Mouse (Mus musculus) stomach, embryonic 16.5 days (tissue): ENCODE results near the gene Immt. TPM values are rescaled to one million over a fixed set of nuclear protein-coding genes. Genes with fewer than 3 reads are reported as not detected.
"Not testable (repeated sequence)": the region's sequence is repeated elsewhere in the genome, so short reads cannot be mapped to it uniquely, and the experiment has no call there.

Source experiments
- ATAC-seq: fragments of 200-750 bp; cut with Nextera tagmentation; 2 replicates; pipeline ENCODE4 v1.8.0; 2017; ENCODE audit warnings: moderate number of reproducible peaks, moderate TSS enrichment; ENCODE audit not compliant: insufficient read depth, low FRiP score
- H3K27ac ChIP-seq: fragments of 300-500 bp; sonication (generic); 2 replicates; pipeline ENCODE4 v1.5.1; 2014; ENCODE audit warnings: low read length
- H3K27me3 ChIP-seq: fragments of 300-500 bp; sonication (generic); 2 replicates; pipeline ENCODE4 v1.6.1; 2014; ENCODE audit warnings: low read length, control low read depth, mixed read lengths; ENCODE audit not compliant: control insufficient read depth, insufficient read depth
- H3K36me3 ChIP-seq: fragments of 300-500 bp; sonication (generic); 2 replicates; pipeline ENCODE4 v1.6.1; 2014; ENCODE audit warnings: low read length; ENCODE audit not compliant: control insufficient read depth, insufficient read depth
- H3K4me1 ChIP-seq: fragments of 300-500 bp; sonication (generic); 2 replicates; pipeline ENCODE4 v1.6.1; 2014; ENCODE audit warnings: low read length, control low read depth, mixed read lengths; ENCODE audit not compliant: control insufficient read depth, insufficient read depth
- H3K4me2 ChIP-seq: fragments of 300-500 bp; sonication (generic); 2 replicates; pipeline ENCODE4 v1.6.1; 2014; ENCODE audit warnings: low read depth, low read length, mixed read lengths
- H3K4me3 ChIP-seq: fragments of 300-500 bp; sonication (generic); replicated peaks from 2 replicates; pipeline ENCODE4 v1.5.1; 2014; ENCODE audit warnings: mild to moderate bottlenecking, low read length
- H3K9ac ChIP-seq: fragments of 300-500 bp; sonication (generic); 2 replicates; pipeline ENCODE4 v1.6.1; 2014; ENCODE audit warnings: low read length
- H3K9me3 ChIP-seq: fragments of 300-500 bp; sonication (generic); replicated peaks from 2 replicates; pipeline ENCODE4 v1.6.1; 2016; ENCODE audit warnings: low read length, control low read depth; ENCODE audit not compliant: control insufficient read depth
- WGBS: fragments of 180-500 bp; shearing (Covaris S2); extraction: QIAGEN DNeasy Blood & Tissue Kit; methylation state at CpG from one replicate; pipeline ENCODE4 v1.1.7; 2014; 5-methylcytosine and 5-hydroxymethylcytosine counted together
- polyA plus RNA-seq: library from polyadenylated mRNA; unstranded; fragments of >200 nt; fragmentation: Nextera tagmentation; extraction: Ambion mirVana; gene quantifications from 2 replicates; pipeline ENCODE4 v1.2.1, GENCODE M21; 2015

Immt gene
- polyA plus RNA-seq, 1 experiment from 2014 or later, result 185 TPM

- 82% methylated on average over 9 of the region's 9 CpGs for WGBS
These were observed 1.4 kb upstream of the Immt start for GRCm38 (mm10) chr6:71829768-71830167.

DNA sequence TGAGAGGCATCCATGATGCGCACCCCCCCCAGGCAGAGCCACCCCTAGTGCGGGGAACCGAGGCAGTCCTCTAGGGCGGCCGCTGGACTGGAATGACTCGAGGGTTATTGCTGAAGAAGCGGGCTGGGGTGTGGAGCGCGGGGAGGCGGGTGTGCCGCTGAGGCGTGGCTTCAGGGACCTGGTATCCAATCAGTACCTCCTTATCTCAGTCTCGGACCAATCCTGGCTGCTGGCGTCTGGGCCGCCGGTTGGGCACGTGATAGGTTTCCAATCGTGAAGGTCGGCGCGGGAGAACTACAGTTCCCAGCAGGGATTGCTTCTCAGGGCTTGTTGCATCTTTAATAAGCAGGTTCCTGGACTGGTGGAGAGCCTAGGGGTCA is 440 bp downstream of the Immt start:
- no peaks in the 10 kb centered on the region for H3K27me3 ChIP-seq
- peak overlapping the region; percentile 99 for H3K4me3 ChIP-seq
- peaks cover 9% of the 10 kb centered on the region; the same call in 1 of the 2 replicates for H3K36me3 ChIP-seq
- peak overlapping the region; percentile 67 for H3K4me2 ChIP-seq
- H3K9ac ChIP-seq, result peak overlapping the region; percentile 97
- ATAC-seq, result peak; percentile 99
- WGBS, result 1% methylated on average over 21 of the region's 21 CpGs
- peaks cover 10% of the 10 kb centered on the region for H3K4me1 ChIP-seq
- no peaks in the 10 kb centered on the region for H3K9me3 ChIP-seq
- peak overlapping the region; percentile 97 for H3K27ac ChIP-seq

More at GRCm38 (mm10) chr6:71829768-71830167, 1.4 kb upstream of the Immt start:
- Histone ChIP-seq H3K4me3 (no peak overlapping the region), H3K9ac (no peak overlapping the region), H3K4me1 (peaks cover 10% of the 10 kb centered on the region), H3K27me3 (no peaks in the 10 kb centered on the region), H3K27ac (no peak overlapping the region), H3K4me2 (peak overlapping the region; percentile 51; the same call in 1 of the 2 replicates), H3K36me3 (0 out of 2 replicates have a peak, but pooled peaks cover 4% of the 10 kb centered on the region), H3K9me3 (no peaks in the 10 kb centered on the region)
- ATAC-seq, result no peak

GRCm38 (mm10) chr6:71836811-71837210 is 5.7 kb downstream of the Immt start:
- no peaks in the 10 kb centered on the region for H3K27me3 ChIP-seq
- WGBS, result 72% methylated on average over 2 of the region's 2 CpGs
- no peak overlapping the region for H3K4me3 ChIP-seq
- no peak overlapping the region for H3K9ac ChIP-seq
- ATAC-seq, result no peak
- H3K27ac ChIP-seq, result no peak overlapping the region
- peaks cover 14% of the 10 kb centered on the region for H3K4me1 ChIP-seq
- H3K9me3 ChIP-seq, result no peaks in the 10 kb centered on the region
- no peak overlapping the region for H3K4me2 ChIP-seq
- H3K36me3 ChIP-seq, result peaks cover 9% of the 10 kb centered on the region; the same call in 1 of the 2 replicates

DNA sequence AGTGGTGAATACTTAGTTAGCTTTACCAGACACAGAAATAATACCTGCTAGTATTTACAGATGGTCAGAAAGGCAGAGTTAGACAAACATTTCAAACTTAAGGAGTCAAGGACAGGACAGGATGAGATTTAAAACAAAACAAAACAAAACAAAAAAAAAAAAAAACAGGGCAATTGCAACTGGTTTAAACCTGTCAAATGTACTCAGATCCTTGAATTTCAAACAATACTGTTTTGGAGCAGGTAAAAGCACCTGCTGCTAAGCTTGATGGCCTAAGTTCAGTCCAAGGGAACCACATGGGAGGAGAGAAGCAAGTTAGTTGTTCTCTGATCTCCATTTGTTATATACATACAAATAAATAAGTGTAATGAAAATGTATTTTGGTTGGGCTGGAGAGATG is 8.7 kb downstream of the Immt start:
- Histone ChIP-seq H3K4me3 (no peak overlapping the region), H3K27me3 (no peaks in the 10 kb centered on the region), H3K9me3 (no peaks in the 10 kb centered on the region), H3K27ac (no peak overlapping the region), H3K4me1 (peaks cover 4% of the 10 kb centered on the region; the same call in 1 of the 2 replicates), H3K36me3 (peaks cover 5% of the 10 kb centered on the region; the same call in 1 of the 2 replicates), H3K9ac (no peak overlapping the region), H3K4me2 (no peak overlapping the region)
- no peak for ATAC-seq

- H3K27ac ChIP-seq, result no peak overlapping the region
- H3K4me3 ChIP-seq, result no peak overlapping the region
- WGBS, result 92% methylated on average over 1 of the region's 1 CpGs
- no peaks in the 10 kb centered on the region for H3K27me3 ChIP-seq
- H3K9me3 ChIP-seq, result no peaks in the 10 kb centered on the region
- H3K36me3 ChIP-seq, result no peaks in the 10 kb centered on the region
- no peak for ATAC-seq
- no peak overlapping the region for H3K9ac ChIP-seq
- no peak overlapping the region for H3K4me2 ChIP-seq
- peaks cover 4% of the 10 kb centered on the region; the same call in 1 of the 2 replicates for H3K4me1 ChIP-seq
These were observed 9.6 kb downstream of the Immt start for GRCm38 (mm10) chr6:71840597-71841290.

- not testable (repeated sequence) for H3K9me3 ChIP-seq, H3K4me2 ChIP-seq, H3K9ac ChIP-seq, H3K27ac ChIP-seq, H3K4me1 ChIP-seq, H3K27me3 ChIP-seq, H3K36me3 ChIP-seq, H3K4me3 ChIP-seq
- 80% methylated on average over 6 of the region's 6 CpGs for WGBS
- 0 out of 2 replicates have a peak, but pooled peaks have one; percentile 44 for ATAC-seq
These were observed 15.8 kb downstream of the Immt start for GRCm38 (mm10) chr6:71846906-71847305.

DNA sequence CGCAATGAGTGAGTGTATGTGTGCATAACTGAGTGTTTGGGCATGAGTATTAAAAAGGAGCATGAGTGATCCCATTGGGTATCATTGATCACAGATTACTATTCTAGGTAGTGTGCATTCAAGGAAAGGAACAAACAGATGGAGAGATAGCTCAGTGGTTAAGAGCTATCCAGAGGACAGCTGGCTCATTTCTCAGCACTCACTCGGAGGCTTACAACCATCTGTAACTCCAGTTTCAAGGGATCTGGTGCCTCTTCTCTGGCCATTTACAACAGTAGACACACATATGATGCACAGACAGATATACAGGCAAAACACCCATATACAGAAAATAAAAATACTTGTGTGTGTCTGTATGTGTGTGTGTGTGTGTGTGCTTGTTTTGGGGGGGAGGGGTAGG is 36.6 kb downstream of the Immt start:
- Histone ChIP-seq H3K4me3 (no peak overlapping the region), H3K27me3 (no peaks in the 10 kb centered on the region)
- 85% methylated on average over 2 of the region's 2 CpGs for WGBS

GRCm38 (mm10) chr6:71868809-71869208 is 37.7 kb downstream of the Immt start:
- ATAC-seq, result no peak
- 97% methylated on average over 1 of the region's 1 CpGs for WGBS
- Histone ChIP-seq H3K4me3 (no peak overlapping the region), H3K27ac (no peak overlapping the region), H3K4me2 (no peak overlapping the region), H3K4me1 (no peaks in the 10 kb centered on the region), H3K36me3 (peaks cover 16% of the 10 kb centered on the region), H3K27me3 (no peaks in the 10 kb centered on the region), H3K9me3 (no peaks in the 10 kb centered on the region), H3K9ac (no peak overlapping the region)

More for the DNA sequence above, 36.6 kb downstream of the Immt start:
- Histone ChIP-seq H3K36me3 (peaks cover 23% of the 10 kb centered on the region), H3K9ac (no peak overlapping the region), H3K4me1 (no peaks in the 10 kb centered on the region), H3K4me2 (no peak overlapping the region), H3K9me3 (no peaks in the 10 kb centered on the region), H3K27ac (no peak overlapping the region)
- ATAC-seq, result no peak

DNA sequence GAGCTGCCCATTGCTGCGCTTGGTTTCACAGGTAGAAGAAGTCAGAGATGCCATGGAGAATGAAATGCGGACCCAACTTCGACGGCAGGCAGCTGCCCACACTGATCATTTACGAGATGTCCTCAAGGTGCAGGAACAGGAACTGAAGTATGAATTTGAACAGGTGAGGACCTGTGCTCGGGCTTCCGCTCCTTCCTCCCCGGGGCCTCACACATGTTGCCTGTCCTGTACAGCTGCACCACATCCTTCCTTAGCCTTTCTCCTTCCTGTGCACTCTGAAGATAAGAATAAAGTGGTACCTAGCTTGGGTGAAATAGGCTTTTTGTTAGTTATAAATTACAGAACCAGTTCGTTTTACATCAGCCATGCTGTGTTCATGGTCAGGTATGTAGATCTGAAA is 40.3 kb downstream of the Immt start:
- H3K9ac ChIP-seq, result no peak overlapping the region
- no peak for ATAC-seq
- H3K4me3 ChIP-seq, result no peak overlapping the region
- no peak overlapping the region for H3K4me2 ChIP-seq
- 94% methylated on average over 9 of the region's 9 CpGs for WGBS
- peaks cover 7% of the 10 kb centered on the region for H3K36me3 ChIP-seq
- no peak overlapping the region for H3K27ac ChIP-seq
- H3K27me3 ChIP-seq, result no peaks in the 10 kb centered on the region
- H3K9me3 ChIP-seq, result no peaks in the 10 kb centered on the region
- no peaks in the 10 kb centered on the region for H3K4me1 ChIP-seq
